Mouse (Mus musculus) midbrain, embryonic 10.5 days (tissue): ENCODE data around the gene Lamc2. TPM values are rescaled to one million over a fixed set of nuclear protein-coding genes. Genes with fewer than 3 reads are reported as not detected.

Source experiments
- DNase-seq: peaks from one replicate; pipeline ENCODE4 v3.0.0-alpha.2; 2017; ENCODE audit warnings: low spot score
- H3K27ac ChIP-seq: fragments of 300-500 bp; sonication (generic); replicated peaks from 2 replicates; pipeline ENCODE4 v1.5.1; 2016; ENCODE audit warnings: mild to moderate bottlenecking
- H3K27me3 ChIP-seq: fragments of 300-500 bp; sonication (generic); 2 replicates; pipeline ENCODE4 v1.6.1; 2016; ENCODE audit warnings: low read depth, mild to moderate bottlenecking; ENCODE audit not compliant: poor library complexity, severe bottlenecking
- H3K36me3 ChIP-seq: fragments of 300-500 bp; sonication (generic); 2 replicates; pipeline ENCODE4 v1.6.1; 2016; ENCODE audit warnings: mild to moderate bottlenecking, moderate library complexity
- H3K4me1 ChIP-seq: fragments of 300-500 bp; sonication (generic); 2 replicates; pipeline ENCODE4 v1.6.1; 2016
- H3K4me3 ChIP-seq: fragments of 300-500 bp; sonication (generic); 2 replicates; pipeline ENCODE4 v1.5.1; 2016; ENCODE audit warnings: mild to moderate bottlenecking, moderate library complexity
- H3K9me3 ChIP-seq: fragments of 300-500 bp; sonication (generic); replicated peaks from 2 replicates; pipeline ENCODE4 v1.6.1; 2016; ENCODE audit warnings: mild to moderate bottlenecking
- WGBS: fragments of 180-500 bp; shearing (Covaris S2); methylation state at CpG from one replicate; pipeline ENCODE4 v1.1.7; 2016; 5-methylcytosine and 5-hydroxymethylcytosine counted together
- polyA plus RNA-seq: library from polyadenylated mRNA; unstranded; fragments of >200 nt; fragmentation: Nextera tagmentation; extraction: Ambion mirVana; gene quantifications from 2 replicates; pipeline ENCODE4 v1.2.1, GENCODE M21; 2016

The Lamc2 gene
- polyA plus RNA-seq, 1 experiment from 2014 or later = 1.1 TPM

DNA sequence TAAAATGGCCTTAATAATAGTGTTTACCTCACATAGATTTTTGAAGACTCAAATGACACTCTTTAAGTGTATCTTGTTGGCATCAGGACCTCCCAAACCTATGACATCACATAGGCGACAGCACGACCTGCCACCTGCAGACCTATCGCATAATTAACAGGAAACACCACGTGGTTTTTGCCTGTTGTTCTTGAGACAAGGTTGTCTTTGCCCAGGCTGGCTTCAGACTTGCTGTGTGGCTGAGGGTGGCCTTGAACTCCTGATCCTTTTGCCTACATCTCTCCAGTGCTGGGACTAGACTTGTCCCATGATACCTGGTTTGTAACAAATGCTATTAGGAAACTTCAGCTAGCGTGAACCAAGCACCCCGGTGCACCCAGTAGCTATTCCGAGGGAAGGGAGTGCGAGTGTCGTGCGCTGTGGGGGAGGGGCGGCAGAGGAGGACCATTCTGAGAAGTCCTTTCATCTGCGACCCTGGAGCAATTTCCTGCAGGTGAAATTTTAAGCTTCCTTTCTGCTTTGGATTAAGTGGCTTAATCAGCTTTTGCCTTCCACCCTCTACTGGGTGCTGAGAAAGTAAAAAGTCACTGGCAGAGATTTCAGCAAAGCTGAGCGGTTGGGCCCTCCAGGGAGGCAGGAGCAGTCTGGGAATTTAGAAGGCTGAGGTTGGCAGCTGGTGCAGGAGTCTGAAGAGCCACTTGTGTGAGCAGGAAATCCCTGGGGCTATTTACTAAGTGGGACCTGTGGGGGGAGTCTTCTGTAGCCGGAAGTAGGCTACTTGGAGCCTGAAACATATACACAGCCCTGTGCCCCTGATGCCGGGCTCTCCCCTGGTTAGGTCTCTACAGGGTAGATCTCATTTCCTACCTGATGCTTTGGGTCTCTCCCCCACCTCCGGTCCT is 90.2 kb downstream of the Lamc2 start:
- H3K27ac ChIP-seq = no peak overlapping the region; the same call in 1 of the 2 replicates
- no peaks in the 10 kb centered on the region for H3K9me3 ChIP-seq
- peaks cover 50% of the 10 kb centered on the region for H3K4me1 ChIP-seq
- 14% methylated on average over 16 of the region's 16 CpGs for WGBS
- H3K4me3 ChIP-seq = no peak overlapping the region
- DNase-seq = no peak
- no peaks in the 10 kb centered on the region for H3K36me3 ChIP-seq
- H3K27me3 ChIP-seq = peaks cover 24% of the 10 kb centered on the region

DNA sequence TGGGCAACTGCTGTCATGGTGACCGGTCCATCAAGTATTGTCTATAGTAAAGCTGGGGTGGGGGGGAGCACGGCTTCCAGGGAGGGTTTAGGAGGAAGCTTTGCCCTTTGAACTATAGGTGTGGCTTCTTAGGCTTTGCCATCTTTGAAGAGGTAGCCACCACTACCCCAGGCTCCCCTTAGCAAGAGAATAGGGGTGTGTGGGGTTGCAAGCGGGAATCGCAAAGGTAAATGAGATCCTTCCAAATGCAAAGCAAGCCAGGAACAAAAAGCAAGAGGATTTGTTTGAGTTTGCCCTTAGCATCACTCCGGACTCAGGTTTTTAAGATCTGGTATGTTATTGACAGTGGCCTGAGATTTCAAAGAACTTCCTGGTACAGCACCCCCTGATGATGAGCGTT is 90.9 kb downstream of the Lamc2 start:
- Histone ChIP-seq H3K9me3 (no peaks in the 10 kb centered on the region), H3K4me3 (no peak overlapping the region), H3K36me3 (no peaks in the 10 kb centered on the region), H3K27me3 (peaks cover 29% of the 10 kb centered on the region), H3K4me1 (peaks cover 51% of the 10 kb centered on the region), H3K27ac (no peak overlapping the region)
- 36% methylated on average over 6 of the region's 6 CpGs for WGBS
- DNase-seq = no peak

DNA sequence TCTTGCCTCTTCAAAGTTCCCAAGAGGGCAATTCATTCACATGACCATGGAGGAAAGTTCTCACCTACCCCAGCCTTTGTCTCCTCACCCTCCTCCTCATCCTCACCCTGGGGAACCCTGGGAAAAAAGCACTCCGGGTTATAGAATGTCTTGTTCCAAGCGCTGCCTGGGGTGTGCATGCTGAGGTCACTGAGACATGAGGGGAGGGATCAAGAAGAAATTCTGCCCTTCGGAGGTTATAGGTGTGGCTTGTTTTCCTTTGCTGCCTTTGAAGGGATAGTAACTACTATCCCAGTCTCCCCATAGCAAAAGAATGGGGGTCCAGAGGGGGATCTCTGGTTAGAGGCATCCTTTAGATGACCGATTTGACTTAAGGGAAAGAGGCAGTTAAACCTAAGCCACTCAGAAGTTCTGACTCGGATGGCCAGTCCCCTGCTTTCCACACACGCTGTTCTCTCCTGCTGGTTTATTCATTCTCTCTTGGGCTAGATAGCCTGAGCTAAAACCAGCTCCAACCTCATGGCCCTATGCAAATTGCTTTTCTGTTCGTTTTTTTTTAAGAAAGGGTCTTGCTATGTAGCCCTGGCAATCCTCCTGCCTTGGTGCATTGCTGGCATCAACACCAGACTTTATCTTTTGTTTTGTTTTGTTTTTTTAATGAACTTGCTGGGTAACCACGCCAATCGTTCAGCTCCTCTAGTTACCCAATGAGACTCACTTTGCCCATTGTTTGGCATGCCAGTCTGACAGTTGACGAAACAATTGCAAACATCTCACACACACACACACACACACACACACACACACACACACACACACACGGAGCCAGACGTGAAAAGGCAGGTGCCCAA is 91.8 kb downstream of the Lamc2 start:
- Histone ChIP-seq H3K4me3 (no peak overlapping the region), H3K36me3 (no peaks in the 10 kb centered on the region), H3K27me3 (peaks cover 29% of the 10 kb centered on the region), H3K4me1 (peaks cover 51% of the 10 kb centered on the region), H3K27ac (no peak overlapping the region), H3K9me3 (no peaks in the 10 kb centered on the region)
- no peak for DNase-seq
- 39% methylated on average over 12 of the region's 12 CpGs for WGBS

- 61% methylated on average over 4 of the region's 4 CpGs for WGBS
- Histone ChIP-seq H3K36me3 (no peaks in the 10 kb centered on the region), H3K4me3 (no peak overlapping the region), H3K4me1 (peaks cover 45% of the 10 kb centered on the region), H3K27ac (no peak overlapping the region), H3K9me3 (no peaks in the 10 kb centered on the region), H3K27me3 (peaks cover 29% of the 10 kb centered on the region)
- DNase-seq = no peak
Observed at GRCm38 (mm10) chr1:153093581-153093980, 92.7 kb downstream of the Lamc2 start.

GRCm38 (mm10) chr1:153093172-153093571 is 93.1 kb downstream of the Lamc2 start:
- Histone ChIP-seq H3K4me1 (peaks cover 41% of the 10 kb centered on the region), H3K36me3 (no peaks in the 10 kb centered on the region), H3K27ac (no peak overlapping the region), H3K4me3 (no peak overlapping the region), H3K27me3 (peaks cover 29% of the 10 kb centered on the region), H3K9me3 (no peaks in the 10 kb centered on the region)
- no peak for DNase-seq
- WGBS = 61% methylated on average over 5 of the region's 5 CpGs

DNA sequence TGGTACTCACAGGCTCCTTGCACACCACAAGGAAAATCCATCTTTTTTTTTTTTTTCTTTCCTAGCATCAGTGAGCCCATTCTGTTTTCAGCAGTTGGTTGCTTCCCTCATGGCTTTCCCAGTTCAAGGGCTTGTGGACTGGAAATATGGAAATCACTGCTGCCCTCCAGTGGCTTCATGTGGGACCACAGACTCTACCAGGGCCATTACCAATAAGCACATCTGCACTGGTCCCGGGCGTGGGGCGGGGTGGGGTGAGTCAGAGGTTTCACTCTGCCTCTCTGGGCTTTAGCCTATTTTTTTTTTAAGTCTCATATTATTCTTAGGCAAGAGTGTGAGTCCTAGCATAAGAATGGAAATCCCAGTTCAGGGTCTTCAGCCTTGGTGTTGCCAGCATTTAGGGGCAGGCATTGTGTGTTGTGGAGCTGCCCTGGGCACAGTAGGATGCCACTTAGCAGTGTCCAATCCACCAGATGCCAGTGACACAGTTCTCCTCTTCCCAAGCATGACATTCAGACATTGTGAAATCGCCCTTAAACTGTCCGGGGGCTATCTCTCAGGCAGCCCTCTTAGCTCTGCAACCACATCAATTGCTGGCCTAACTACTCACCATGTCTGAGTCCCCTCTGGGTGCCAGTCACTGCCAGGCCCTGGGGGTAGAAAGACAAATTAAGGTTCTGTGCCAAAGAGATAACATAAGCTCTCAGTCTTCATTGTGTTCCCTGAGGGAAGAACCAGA is 93.8 kb downstream of the Lamc2 start:
- WGBS = 58% methylated on average over 5 of the region's 5 CpGs
- no peaks in the 10 kb centered on the region for H3K9me3 ChIP-seq
- peaks cover 29% of the 10 kb centered on the region for H3K27me3 ChIP-seq
- DNase-seq = peak; percentile 80
- H3K4me3 ChIP-seq = no peak overlapping the region
- H3K36me3 ChIP-seq = no peaks in the 10 kb centered on the region
- H3K4me1 ChIP-seq = peaks cover 40% of the 10 kb centered on the region
- peak overlapping the region; percentile 70 for H3K27ac ChIP-seq

GRCm38 (mm10) chr1:153091438-153092236 is 94.6 kb downstream of the Lamc2 start:
- peaks cover 42% of the 10 kb centered on the region for H3K4me1 ChIP-seq
- WGBS = 37% methylated on average over 9 of the region's 9 CpGs
- no peaks in the 10 kb centered on the region for H3K36me3 ChIP-seq

GRCm38 (mm10) chr1:153090807-153091206 is 95.4 kb downstream of the Lamc2 start:
- WGBS = 81% methylated on average over 4 of the region's 4 CpGs
- Histone ChIP-seq H3K27ac (0 out of 2 replicates have a peak overlapping the region, but pooled peaks have one; percentile 1), H3K4me1 (peaks cover 41% of the 10 kb centered on the region), H3K4me3 (no peak overlapping the region), H3K36me3 (no peaks in the 10 kb centered on the region), H3K9me3 (no peaks in the 10 kb centered on the region), H3K27me3 (peaks cover 29% of the 10 kb centered on the region)
- DNase-seq = no peak

More at GRCm38 (mm10) chr1:153091438-153092236, 94.6 kb downstream of the Lamc2 start:
- Histone ChIP-seq H3K9me3 (no peaks in the 10 kb centered on the region), H3K4me3 (no peak overlapping the region), H3K27ac (peak overlapping the region; percentile 70), H3K27me3 (peaks cover 29% of the 10 kb centered on the region)
- no peak for DNase-seq

- H3K9me3 ChIP-seq = no peaks in the 10 kb centered on the region
- no peak overlapping the region for H3K4me3 ChIP-seq
- no peaks in the 10 kb centered on the region for H3K36me3 ChIP-seq
- H3K27me3 ChIP-seq = peaks cover 25% of the 10 kb centered on the region; the same call in 1 of the 2 replicates
- no peak for DNase-seq
- WGBS = 88% methylated on average over 2 of the region's 2 CpGs
- 0 out of 2 replicates have a peak overlapping the region, but pooled peaks have one; percentile 6 for H3K27ac ChIP-seq
- H3K4me1 ChIP-seq = peaks cover 40% of the 10 kb centered on the region
Observed at GRCm38 (mm10) chr1:153090081-153090480, 96.2 kb downstream of the Lamc2 start.

DNA sequence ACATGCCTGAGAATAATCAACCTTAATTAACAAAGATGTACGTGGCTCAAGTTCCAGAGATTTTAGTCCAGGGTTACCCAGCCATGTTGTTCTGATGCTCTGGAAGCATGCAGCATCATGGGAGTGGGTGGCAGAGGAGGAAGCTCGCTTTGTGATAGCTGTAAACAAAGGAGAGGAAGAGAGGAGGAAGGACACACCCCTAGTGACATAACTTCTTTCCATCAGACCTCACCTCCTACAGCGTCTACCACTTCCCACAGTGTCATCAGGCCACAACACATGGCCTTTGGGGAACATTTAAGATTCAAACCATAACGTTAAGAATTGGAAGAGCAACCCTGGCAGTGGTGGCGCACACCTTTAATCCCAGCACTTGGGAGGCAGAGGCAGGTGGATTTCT is 98.5 kb downstream of the Lamc2 start:
- Histone ChIP-seq H3K4me3 (no peak overlapping the region), H3K4me1 (peaks cover 26% of the 10 kb centered on the region), H3K36me3 (0 out of 2 replicates have a peak, but pooled peaks cover 6% of the 10 kb centered on the region), H3K9me3 (peaks cover 3% of the 10 kb centered on the region; the same call in 1 of the 2 replicates), H3K27me3 (0 out of 2 replicates have a peak, but pooled peaks cover 8% of the 10 kb centered on the region), H3K27ac (no peak overlapping the region)
- DNase-seq = no peak
- 88% methylated on average over 5 of the region's 5 CpGs for WGBS

GRCm38 (mm10) chr1:153085198-153085597 is 101.0 kb downstream of the Lamc2 start:
- no peak overlapping the region for H3K4me3 ChIP-seq
- H3K36me3 ChIP-seq = 0 out of 2 replicates have a peak, but pooled peaks cover 6% of the 10 kb centered on the region
- H3K27ac ChIP-seq = no peak overlapping the region
- 80% methylated on average over 5 of the region's 5 CpGs for WGBS
- H3K9me3 ChIP-seq = peaks cover 3% of the 10 kb centered on the region; the same call in 1 of the 2 replicates
- peaks cover 9% of the 10 kb centered on the region for H3K4me1 ChIP-seq
- no peak for DNase-seq
- H3K27me3 ChIP-seq = no peaks in the 10 kb centered on the region
